Comparison of ENCODE assay signal across 21 mouse cellular contexts in genomic region chr10:43927736-43928135, GRCm38 (mm10). TPM values are rescaled to one million over a fixed set of nuclear protein-coding genes. Genes with fewer than 3 reads are reported as not detected.
DNase-seq lines count a peak whose midpoint lies in the region; ATAC-seq and TF ChIP-seq lines count a peak whose summit lies in the region.
"Had no signal": no experiment of that assay in that cellular context is flagged by ENCODE, and none has a peak within 500 bp of the region (broad histone marks: within the 10 kb centered on the region; RNA-seq: fewer than 3 reads in every experiment).

No protein-coding gene starts in this region.

- H3K4me1 ChIP-seq in liver, adult 2 months (ENCODE audit: control insufficient read depth, insufficient read depth, low read length) = peaks cover 7% of the 10 kb centered on the region; the same call in 1 of the 2 replicates
- no peaks in the 10 kb centered on the region for H3K4me1 ChIP-seq in liver, embryonic 11.5 days (replicated peaks; ENCODE audit: control insufficient read depth, insufficient read depth, low read length)
- H3K4me1 ChIP-seq in CH12.LX (ENCODE audit: control insufficient read depth in 1 of 2, insufficient read depth in 2 of 2) = peaks cover 6 to 19% of the 10 kb centered on the region in 2 experiments
- H3K4me1 ChIP-seq: embryonic facial prominence, embryonic 12.5 days; hindbrain, embryonic 15.5 days had no signal

- peaks cover 1% of the 10 kb centered on the region for H3K36me3 ChIP-seq in liver, adult 2 months (ENCODE audit: control insufficient read depth, insufficient read depth, low read length)
- H3K36me3 ChIP-seq in liver, embryonic 11.5 days (ENCODE audit: control insufficient read depth, insufficient read depth, low read length) = peaks cover 5% of the 10 kb centered on the region
- peaks cover 64 to 97% of the 10 kb centered on the region in 2 experiments for H3K36me3 ChIP-seq in CH12.LX (replicated peaks in 1 of 2; ENCODE audit: control insufficient read depth in 1 of 2, insufficient read depth in 1 of 2, low read length in 1 of 2)
- H3K36me3 ChIP-seq: forebrain, embryonic 15.5 days had no signal

- 0 out of 2 replicates have a peak overlapping the region, but pooled peaks have one; percentile 1 for H3K9ac ChIP-seq in liver, adult 2 months (ENCODE audit: low read depth, low read length)
- no peak overlapping the region for H3K9ac ChIP-seq in liver, embryonic 11.5 days (ENCODE audit: low read depth, low read length)
- H3K9ac ChIP-seq in CH12.LX (ENCODE audit: insufficient read depth, low read depth) = no peak overlapping the region
- H3K9ac ChIP-seq: embryonic facial prominence, embryonic 12.5 days; forebrain, embryonic 15.5 days; heart, embryonic 13.5 days; hindbrain, embryonic 15.5 days had no signal

- dilution Hi-C loops in CH12.LX (cut with MboI; ENCODE audit: extremely low pct_ligation_motif_present, extremely low pct_unique_long_range_greater_than_20kb, low sequenced_read_pairs) = no loop called here

- DNase-seq in liver, adult 2 months (ENCODE audit: extremely low read depth, low read depth, low spot score) = peak; percentile 81
- DNase-seq in liver, embryonic 11.5 days (ENCODE audit: low spot score) = no peak
- DNase-seq in A20 (ENCODE audit: low read depth, low spot score) (peak; percentile 26), CH12.LX (ENCODE audit: extremely low read depth) (peak; percentile 74)
- peak; percentile 5 for DNase-seq in brain, adult 2 months (ENCODE audit: low read depth, low spot score)
- DNase-seq in urinary bladder, adult 18-20 months (ENCODE audit: low spot score in 2 of 2) = no peak
- no peak for DNase-seq in heart, adult 18-20 months
- DNase-seq in right cerebral cortex, postnatal 36 days (ENCODE audit: low spot score in 2 of 2) = no peak
- DNase-seq: adrenal gland, postnatal 10 days; B cell, adult 2 months; cerebellum, adult 11-12 months; cerebellum, adult 9-10 months; cerebellum, postnatal 25 days; gastrocnemius, postnatal 25 days; heart, postnatal 36 days had no signal

- no peak for TF ChIP-seq POLR2A in liver, adult 2 months (IDR thresholded peaks at IDR 0.05; ENCODE audit: extremely low read depth, insufficient read depth, low read length)
- TF ChIP-seq POLR2A in CH12.LX (IDR thresholded peaks at IDR 0.05; ENCODE audit: low read depth, low read length) = 0 out of 2 replicates have a peak, but pooled peaks have one; percentile 22

- no peak for ATAC-seq in liver, embryonic 11.5 days (replicated peaks; ENCODE audit: low FRiP score)
- ATAC-seq: CD4-positive, CD25-positive, alpha-beta regulatory T cell, adult 4 months; forebrain, embryonic 15.5 days; Patski had no signal

- no peak for TF ChIP-seq CTCF in liver, adult 2 months (IDR thresholded peaks at IDR 0.05; ENCODE audit: low read depth, low read length)
- no peak for TF ChIP-seq CTCF in CH12.LX (conservative IDR thresholded peaks at IDR 0.05 in 1 of 2, IDR thresholded peaks at IDR 0.05 in 1 of 2; ENCODE audit: low read depth in 2 of 2, low read length in 2 of 2)

- TF ChIP-seq EP300 in CH12.LX (IDR thresholded peaks at IDR 0.05; ENCODE audit: low read length) = no peak

- no peak overlapping the region for H3K4me2 ChIP-seq in liver, embryonic 11.5 days
- no peak overlapping the region for H3K4me2 ChIP-seq in CH12.LX (ENCODE audit: insufficient read depth, low read depth, poor library complexity, severe bottlenecking)
- H3K4me2 ChIP-seq: embryonic facial prominence, embryonic 12.5 days; forebrain, embryonic 15.5 days; heart, embryonic 13.5 days; hindbrain, embryonic 15.5 days had no signal

- H3K79me2 ChIP-seq in liver, adult 2 months (ENCODE audit: control insufficient read depth, insufficient read depth, low read length) = no peaks in the 10 kb centered on the region
- H3K79me2 ChIP-seq in CH12.LX (replicated peaks; ENCODE audit: control insufficient read depth, extremely low read depth, insufficient read depth, poor library complexity, severe bottlenecking) = peaks cover 4% of the 10 kb centered on the region

- H3K9me3 ChIP-seq in liver, embryonic 11.5 days (ENCODE audit: control insufficient read depth, low read length) = no peaks in the 10 kb centered on the region
- peaks cover 4% of the 10 kb centered on the region for H3K9me3 ChIP-seq in CH12.LX (replicated peaks; ENCODE audit: low read length)
- H3K9me3 ChIP-seq: embryonic facial prominence, embryonic 12.5 days; forebrain, embryonic 15.5 days; heart, embryonic 13.5 days; hindbrain, embryonic 15.5 days had no signal

- H3K27ac ChIP-seq in liver, adult 2 months (replicated peaks; ENCODE audit: insufficient read depth, low read depth, low read length) = peak overlapping the region; percentile 78
- H3K27ac ChIP-seq in liver, embryonic 11.5 days (ENCODE audit: low read depth, low read length) = no peak overlapping the region
- H3K27ac ChIP-seq in CH12.LX (ENCODE audit: insufficient read depth, low read depth) = peak overlapping the region; percentile 25; the same call in 1 of the 2 replicates
- H3K27ac ChIP-seq: embryonic facial prominence, embryonic 12.5 days; forebrain, embryonic 15.5 days; heart, embryonic 13.5 days; hindbrain, embryonic 15.5 days had no signal

- in situ Hi-C loops in CH12.LX (cut with MboI; ENCODE audit: low pct_ligation_motif_present, low pct_unique_long_range_greater_than_20kb, low sequenced_read_pairs) = no loop called here

- no peak for TF ChIP-seq RAD21 in CH12.LX (IDR thresholded peaks at IDR 0.05; ENCODE audit: low read depth, low read length)

- no peak overlapping the region for H3K4me3 ChIP-seq in liver, adult 2 months (ENCODE audit: insufficient read depth, low read depth, low read length)
- H3K4me3 ChIP-seq in liver, embryonic 11.5 days (ENCODE audit: low read depth, low read length) = no peak overlapping the region
- H3K4me3 ChIP-seq in CH12.LX (replicated peaks in 1 of 3; ENCODE audit: low read depth in 2 of 3, low read length in 2 of 3, poor library complexity in 1 of 3) = peak overlapping the region in 1 of 3 experiments; percentile 22
- H3K4me3 ChIP-seq: embryonic facial prominence, embryonic 12.5 days; forebrain, embryonic 15.5 days; heart, embryonic 13.5 days; hindbrain, embryonic 15.5 days had no signal

- H3K27me3 ChIP-seq in liver, adult 2 months (ENCODE audit: control insufficient read depth, insufficient read depth, low read length) = no peaks in the 10 kb centered on the region
- H3K27me3 ChIP-seq in liver, embryonic 11.5 days (replicated peaks; ENCODE audit: control insufficient read depth, insufficient read depth, low read length) = no peaks in the 10 kb centered on the region
- no peaks in the 10 kb centered on the region for H3K27me3 ChIP-seq in CH12.LX (replicated peaks)
- H3K27me3 ChIP-seq: embryonic facial prominence, embryonic 12.5 days; forebrain, embryonic 15.5 days; heart, embryonic 13.5 days; hindbrain, embryonic 15.5 days; Patski had no signal

- WGBS in liver, adult 2 months = 38% methylated on average over 8 of the region's 8 CpGs
- 77% methylated on average over 8 of the region's 8 CpGs for WGBS in liver, embryonic 11.5 days

TF ChIP-seq in CH12.LX, 34 proteins besides CTCF, POLR2A, EP300 and RAD21:
- TF ChIP-seq ETS1 (conservative IDR thresholded peaks at IDR 0.05; ENCODE audit: low read depth, low read length) (no peak), POLR2AphosphoS2 (IDR thresholded peaks at IDR 0.05; ENCODE audit: low read depth, low read length) (no peak)

RNA-seq across cellular contexts. Expression of gene Rtn4ip1, which starts 26.1 kb away (rescaled TPM):
- 9.5 and 12.8 TPM in 2 replicates for total RNA-seq in liver, adult 2 months (2014; rRNA removed)
- polyA plus RNA-seq in liver, adult 2 months (2012; rRNA removed) = 13.8 and 15.0 TPM in 2 replicates
- 25.8 and 26.7 TPM in 2 replicates for polyA plus RNA-seq in liver, embryonic 11.5 days (2014; fragmentation: Nextera tagmentation; extraction: Ambion mirVana)
- total RNA-seq in CH12.LX (2012; rRNA removed) (24.7 and 30.2 TPM in 2 replicates), CH12.LX (2014; rRNA removed) (11.5 and 12.0 TPM in 2 replicates)
- 63.6 and 68.3 TPM in 2 replicates for polyA plus RNA-seq in CH12.LX (2012; ENCODE audit: insufficient read length, low read depth)
- 10 to 100 TPM; 66.6 to 69.8 TPM for total RNA-seq in heart, adult 18-20 months (2021)

RNA-seq across cellular contexts. Expression of gene Qrsl1, which starts 26.2 kb away (rescaled TPM):
- total RNA-seq in liver, adult 2 months (2014; rRNA removed) = 3.1 TPM in 2 replicates
- polyA plus RNA-seq in liver, adult 2 months (2012; rRNA removed) = 4.3 and 5.9 TPM in 2 replicates
- 20.8 and 20.9 TPM in 2 replicates for polyA plus RNA-seq in liver, embryonic 11.5 days (2014; fragmentation: Nextera tagmentation; extraction: Ambion mirVana)
- total RNA-seq in CH12.LX (2012; rRNA removed) (41.8 and 44.0 TPM in 2 replicates), CH12.LX (2014; rRNA removed) (46.8 and 55.3 TPM in 2 replicates)
- 47.1 and 49.5 TPM in 2 replicates for polyA plus RNA-seq in CH12.LX (2012; ENCODE audit: insufficient read length, low read depth)
- 10 to 100 TPM; 25.8 to 33.3 TPM for total RNA-seq in heart, adult 18-20 months (2021)

Comparison
In these comparisons a context has a peak if more than half of its experiments do, and no peak if none do; other contexts are left out.
1. DNase-seq: peak in liver, adult 2 months (single experiment), A20 (single experiment), CH12.LX (single experiment) and brain, adult 2 months (single experiment); none in liver, embryonic 11.5 days (single experiment), urinary bladder, adult 18-20 months (0 of 2), heart, adult 18-20 months (0 of 2) and right cerebral cortex, postnatal 36 days (0 of 2).